Mouse (Mus musculus) cerebellum, postnatal 36 days (tissue): ENCODE data around the gene Gpx5.

ENCODE experiments used
- DNase-seq, 2 experiments: peaks; one replicate each; pipeline ENCODE4 v3.0.0; 2021 to 2022; ENCODE audit warnings: mixed read lengths in 2 of 2

Gene Gpx5

GRCm38 (mm10) chr13:21292631-21293030, at the start of gene Gpx5:
Gene Gpx5 (minus strand): TSS chr13:21292731.
- DNase-seq = no peak

- DNase-seq = no peak
Measured at GRCm38 (mm10) chr13:21327424-21327823, 34.9 kb upstream of the Gpx5 start.

GRCm38 (mm10) chr13:21326657-21327211, 34.2 kb upstream of the Gpx5 start:
- peak; percentile 82 to 85 for DNase-seq

- DNase-seq = no peak
Measured at GRCm38 (mm10) chr13:21326191-21326590, 33.7 kb upstream of the Gpx5 start.

- no peak for DNase-seq
Measured at GRCm38 (mm10) chr13:21323405-21323804, 30.9 kb upstream of the Gpx5 start.

- DNase-seq = peak; percentile 72 to 73
Measured at GRCm38 (mm10) chr13:21322509-21323375, 30.2 kb upstream of the Gpx5 start.

GRCm38 (mm10) chr13:21321890-21322494, 29.5 kb upstream of the Gpx5 start:
- DNase-seq = peak; percentile 11 to 22

GRCm38 (mm10) chr13:21320262-21320661, 27.7 kb upstream of the Gpx5 start:
- no peak for DNase-seq

- DNase-seq = no peak
Measured at GRCm38 (mm10) chr13:21313903-21314302, 21.4 kb upstream of the Gpx5 start.

- no peak for DNase-seq
Measured at GRCm38 (mm10) chr13:21312854-21313253, 20.3 kb upstream of the Gpx5 start.

- DNase-seq = no peak
Measured at GRCm38 (mm10) chr13:21311926-21312325, 19.4 kb upstream of the Gpx5 start, which contains the start of gene Gpx6. Gene Gpx6 (plus strand): TSS chr13:21312125.

GRCm38 (mm10) chr13:21309788-21310187, 17.3 kb upstream of the Gpx5 start:
- DNase-seq = no peak

- no peak for DNase-seq
Measured at GRCm38 (mm10) chr13:21304483-21305066, 12.0 kb upstream of the Gpx5 start.

- no peak for DNase-seq
Measured at GRCm38 (mm10) chr13:21298557-21298956, 6.0 kb upstream of the Gpx5 start.

- DNase-seq = peak; percentile 77 to 95
Measured at GRCm38 (mm10) chr13:21279559-21279958, 13.0 kb downstream of the Gpx5 start.

GRCm38 (mm10) chr13:21279076-21279475, 13.5 kb downstream of the Gpx5 start:
- peak; percentile 7 to 24 for DNase-seq

- no peak for DNase-seq
Measured at GRCm38 (mm10) chr13:21276551-21276950, 16.0 kb downstream of the Gpx5 start.

GRCm38 (mm10) chr13:21275815-21276550, 16.5 kb downstream of the Gpx5 start:
- DNase-seq = peak; percentile 85 to 96

- DNase-seq = peak; percentile 31 to 50
Measured at GRCm38 (mm10) chr13:21275021-21275814, 17.3 kb downstream of the Gpx5 start.

- DNase-seq = no peak
Measured at GRCm38 (mm10) chr13:21268262-21268661, 24.3 kb downstream of the Gpx5 start.

- no peak for DNase-seq
Measured at GRCm38 (mm10) chr13:21267541-21267940, 25.0 kb downstream of the Gpx5 start.

- no peak for DNase-seq
Measured at GRCm38 (mm10) chr13:21265736-21266135, 26.8 kb downstream of the Gpx5 start.
